Mouse (Mus musculus) right cerebral cortex, adult 18-20 months (tissue): ENCODE data around the gene Spag7.

Experiments used
- DNase-seq: peaks from one replicate; pipeline ENCODE4 v3.0.0; 2022; ENCODE audit warnings: mixed read lengths

The Spag7 gene

DNA sequence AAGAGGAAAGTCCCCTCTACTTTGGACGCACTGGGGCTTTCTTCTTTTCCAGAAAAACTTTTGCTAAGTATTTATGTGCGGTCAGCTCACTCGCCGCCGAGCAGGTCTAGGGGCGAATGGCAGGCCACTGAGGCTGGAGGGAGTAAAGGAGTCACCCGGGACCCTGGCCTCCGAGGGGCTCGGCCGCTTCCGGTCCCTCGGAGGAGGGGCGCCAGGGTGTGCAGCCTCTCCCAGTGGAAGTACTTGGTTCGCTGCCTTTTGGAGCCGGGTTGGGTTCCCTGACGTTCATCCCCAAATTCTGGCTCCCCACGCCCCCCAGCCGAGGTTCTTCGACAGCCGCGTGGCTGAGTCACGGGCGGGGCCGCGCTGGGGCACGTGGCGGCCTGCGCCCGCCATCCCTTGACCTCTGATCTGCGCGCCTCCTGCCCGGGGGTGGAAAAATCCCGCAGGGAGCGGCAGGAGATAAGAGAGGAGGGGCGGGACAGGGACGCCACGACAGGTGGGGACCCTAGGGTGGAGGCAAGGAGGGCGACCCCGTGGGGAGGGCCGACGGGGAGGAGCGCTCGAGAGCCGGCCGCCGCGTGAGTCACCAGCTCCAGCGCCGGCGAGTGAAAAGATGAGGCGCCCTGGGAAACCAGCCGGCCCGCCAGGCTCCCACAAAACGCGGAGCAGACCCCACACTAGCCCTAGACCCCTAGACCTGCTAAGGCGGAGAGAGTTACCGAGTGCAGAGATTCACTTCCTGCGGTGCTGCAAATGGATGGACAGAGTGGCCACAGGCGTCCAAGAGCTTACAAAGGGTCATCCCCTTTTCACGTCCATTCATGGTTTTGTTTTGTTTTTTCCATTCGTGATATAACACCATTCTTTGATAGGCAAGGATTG, 13.4 kb downstream of the Spag7 start:
- DNase-seq: no peak

DNA sequence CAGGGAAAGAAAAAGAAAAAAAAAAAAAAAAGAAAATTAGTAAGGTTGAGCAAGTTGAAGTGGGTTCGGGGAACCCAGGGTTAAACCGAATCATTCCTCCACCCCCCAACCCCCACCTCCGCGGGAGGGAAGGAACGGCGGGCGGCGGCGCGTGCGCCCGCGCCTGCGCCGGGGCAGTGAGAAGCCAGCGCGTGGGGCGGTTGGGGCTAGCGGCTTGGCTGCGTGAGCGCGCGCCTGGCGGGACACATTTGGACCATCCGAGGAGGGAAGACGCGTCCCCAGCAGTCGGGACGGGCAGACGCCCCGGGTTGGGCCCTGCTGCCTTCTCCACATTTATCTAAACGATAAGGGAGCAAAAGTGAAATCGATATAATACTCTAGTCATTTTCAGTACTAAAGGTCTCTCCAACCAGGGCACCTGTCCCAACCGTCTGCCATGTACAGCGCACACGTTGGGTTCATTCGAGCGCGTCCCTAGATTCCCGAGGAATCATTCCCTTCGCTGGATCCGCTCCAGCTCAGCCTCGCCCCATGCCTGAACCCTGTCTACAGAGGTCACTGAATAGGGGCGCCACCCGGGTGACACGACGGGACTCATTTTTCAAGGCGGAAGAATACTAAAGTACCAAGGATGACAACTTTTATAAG, 14.2 kb downstream of the Spag7 start:
- DNase-seq: peak; percentile 77

DNA sequence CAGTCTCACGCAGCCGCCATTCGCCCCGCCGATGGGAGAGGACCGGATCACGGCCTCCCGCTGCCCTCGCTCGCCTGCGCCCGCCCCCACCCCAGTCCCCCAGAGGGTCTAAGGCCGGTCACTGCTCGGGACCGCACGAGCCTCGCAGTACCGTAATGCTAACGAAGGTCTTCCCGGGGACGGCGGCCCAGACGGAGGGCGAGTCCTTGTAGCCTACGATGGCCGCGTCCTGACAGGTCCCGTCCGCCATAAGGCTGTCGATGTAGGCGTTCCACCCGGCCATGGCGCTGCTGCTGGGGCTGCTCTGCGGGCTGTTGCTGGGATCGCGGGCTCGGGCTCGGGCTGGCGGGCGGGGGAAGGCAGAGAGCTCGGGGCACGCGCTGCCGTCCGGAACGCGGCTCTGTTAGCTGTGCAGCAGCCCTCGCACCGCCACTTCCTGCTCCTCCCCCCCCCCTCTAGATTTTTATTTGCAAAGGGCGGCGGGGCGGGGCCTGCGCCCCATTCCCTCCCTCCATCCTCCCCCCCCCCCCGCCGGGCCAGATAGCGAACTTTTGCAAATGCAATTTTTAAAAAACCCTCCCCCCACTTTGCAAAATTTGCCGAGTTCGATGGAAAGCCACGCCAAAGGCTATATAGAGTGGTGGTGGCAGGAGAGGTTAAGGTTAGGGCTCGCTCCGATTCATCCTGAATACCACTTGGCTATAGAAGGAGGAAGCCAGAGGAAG, 14.9 kb downstream of the Spag7 start, which contains the start of gene Pfn1:
Pfn1 (minus strand) TSS at position 447 of the 725 bp plus-strand sequence.
- DNase-seq: peak; percentile 75

DNA sequence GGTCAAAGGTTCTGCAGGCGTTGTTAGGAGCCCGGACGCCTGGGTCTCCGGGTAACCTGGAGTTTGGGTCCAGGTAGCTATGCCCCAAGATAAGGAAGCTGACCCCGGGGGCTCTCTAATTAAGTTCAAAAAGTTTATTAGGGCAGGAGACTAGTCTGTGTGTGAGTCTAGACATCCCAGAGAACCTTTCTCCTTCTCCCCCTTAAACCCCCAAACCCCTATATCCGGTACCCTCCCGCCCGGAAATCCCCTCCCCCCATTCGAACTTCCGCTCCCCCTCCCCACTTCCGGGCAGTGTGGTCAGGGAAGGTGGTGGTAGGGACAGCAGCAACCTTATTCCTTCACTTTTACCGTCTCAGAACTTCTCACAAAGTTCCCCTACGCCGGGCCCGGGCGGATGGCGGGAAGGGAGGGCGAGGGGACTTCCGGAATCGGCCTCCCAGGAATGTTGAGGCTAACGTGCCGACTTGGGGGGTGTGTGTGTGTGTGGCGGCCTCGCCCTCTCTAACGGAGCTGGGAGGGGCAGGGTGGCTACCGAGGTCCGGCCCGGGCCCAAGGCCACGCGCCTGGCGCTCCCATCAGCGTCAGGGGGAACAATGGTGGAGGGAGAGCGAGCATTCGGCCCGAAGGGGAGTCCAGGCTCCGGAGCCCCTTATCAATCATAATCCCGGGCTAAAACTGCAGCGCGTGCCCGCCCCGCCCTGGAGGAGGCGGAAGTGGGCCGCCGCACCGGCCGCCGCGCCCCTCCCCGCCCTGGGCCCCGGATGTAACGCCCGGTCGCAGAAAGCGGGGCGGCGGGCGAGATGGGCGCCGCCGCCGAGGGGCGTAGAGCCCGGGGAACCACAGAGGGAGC, 15.6 kb downstream of the Spag7 start:
- DNase-seq: no peak

DNA sequence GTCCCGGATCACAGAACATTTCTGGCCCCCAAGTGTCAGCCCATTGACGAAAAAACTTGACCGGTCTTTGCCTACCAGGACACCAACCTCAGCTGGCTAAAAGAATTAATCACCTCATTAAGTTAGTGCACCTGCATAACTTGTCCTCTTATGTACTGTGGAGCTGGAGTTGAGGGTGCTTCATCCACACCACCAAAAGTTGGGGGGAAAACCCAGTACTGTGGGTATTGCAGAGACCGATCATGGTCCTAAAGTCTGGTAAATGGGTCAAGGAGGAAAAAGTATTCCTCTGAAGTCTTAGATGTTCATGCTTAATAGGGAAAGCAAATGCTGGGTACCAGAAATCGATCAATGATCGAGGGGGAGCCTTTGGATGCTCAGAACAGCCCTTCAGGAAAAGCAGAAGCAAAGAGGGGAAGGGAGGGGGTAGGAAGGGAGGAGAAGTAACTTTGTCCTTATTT, 16.3 kb downstream of the Spag7 start:
- no peak for DNase-seq

DNA sequence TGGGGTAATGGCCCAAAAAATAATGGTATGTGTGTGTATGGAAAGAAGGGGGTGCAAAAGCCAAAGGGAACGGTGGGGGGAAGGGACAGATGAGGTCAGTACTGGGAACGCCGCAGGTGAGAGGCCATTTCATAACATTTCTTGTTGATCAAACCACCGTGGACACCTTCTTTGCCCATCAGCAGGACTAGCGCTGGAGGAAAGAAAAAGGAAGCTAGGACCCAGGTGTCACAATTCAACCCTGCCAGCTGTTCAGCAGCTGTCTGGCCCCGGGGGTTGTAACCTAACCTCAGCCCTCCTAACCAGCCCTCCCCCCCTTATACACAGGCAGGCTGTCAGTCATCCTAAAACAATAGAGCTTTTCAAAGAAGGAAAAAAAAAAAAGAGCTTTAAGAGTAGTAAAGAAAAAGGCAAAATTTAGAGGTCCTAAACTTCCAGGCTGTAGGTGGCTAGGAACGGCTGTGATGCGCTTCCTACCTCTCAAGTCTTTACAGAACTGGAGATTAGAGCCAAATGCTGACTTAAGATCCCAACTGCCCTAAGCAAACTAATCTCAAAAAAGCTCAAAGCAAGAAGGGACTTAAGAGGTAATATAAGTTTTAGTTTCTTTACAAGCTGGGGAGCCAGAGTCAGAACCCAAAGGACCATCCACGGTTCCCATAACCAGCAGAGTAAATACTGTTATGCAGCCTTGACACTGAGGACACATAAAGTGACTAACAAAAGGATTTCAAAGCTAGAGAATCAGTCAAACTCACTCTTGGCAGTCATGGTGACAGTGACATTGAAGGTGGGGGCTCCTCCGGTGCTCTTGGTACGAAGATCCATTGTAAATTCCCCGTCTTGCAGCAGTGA, 17.0 kb downstream of the Spag7 start:
- no peak for DNase-seq

DNA sequence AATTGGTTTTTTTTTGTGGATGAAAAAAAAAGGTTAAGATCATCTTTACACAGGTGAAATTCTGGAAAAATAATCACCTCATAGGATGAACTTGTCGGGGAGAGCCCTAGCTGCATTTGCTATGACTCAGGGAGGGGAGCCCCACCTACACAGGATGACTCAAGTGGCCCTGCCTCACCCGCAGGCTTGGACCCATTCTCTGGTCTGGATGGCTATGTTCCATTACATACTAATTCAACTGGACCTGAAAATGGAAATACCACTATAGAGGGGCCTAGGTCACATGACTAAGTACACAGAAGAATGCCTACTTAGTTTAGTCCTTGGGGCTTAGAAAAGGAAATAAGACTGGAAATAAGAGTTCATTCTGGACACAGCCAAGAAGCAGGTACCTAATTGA, 17.8 kb downstream of the Spag7 start:
- DNase-seq: no peak

DNA sequence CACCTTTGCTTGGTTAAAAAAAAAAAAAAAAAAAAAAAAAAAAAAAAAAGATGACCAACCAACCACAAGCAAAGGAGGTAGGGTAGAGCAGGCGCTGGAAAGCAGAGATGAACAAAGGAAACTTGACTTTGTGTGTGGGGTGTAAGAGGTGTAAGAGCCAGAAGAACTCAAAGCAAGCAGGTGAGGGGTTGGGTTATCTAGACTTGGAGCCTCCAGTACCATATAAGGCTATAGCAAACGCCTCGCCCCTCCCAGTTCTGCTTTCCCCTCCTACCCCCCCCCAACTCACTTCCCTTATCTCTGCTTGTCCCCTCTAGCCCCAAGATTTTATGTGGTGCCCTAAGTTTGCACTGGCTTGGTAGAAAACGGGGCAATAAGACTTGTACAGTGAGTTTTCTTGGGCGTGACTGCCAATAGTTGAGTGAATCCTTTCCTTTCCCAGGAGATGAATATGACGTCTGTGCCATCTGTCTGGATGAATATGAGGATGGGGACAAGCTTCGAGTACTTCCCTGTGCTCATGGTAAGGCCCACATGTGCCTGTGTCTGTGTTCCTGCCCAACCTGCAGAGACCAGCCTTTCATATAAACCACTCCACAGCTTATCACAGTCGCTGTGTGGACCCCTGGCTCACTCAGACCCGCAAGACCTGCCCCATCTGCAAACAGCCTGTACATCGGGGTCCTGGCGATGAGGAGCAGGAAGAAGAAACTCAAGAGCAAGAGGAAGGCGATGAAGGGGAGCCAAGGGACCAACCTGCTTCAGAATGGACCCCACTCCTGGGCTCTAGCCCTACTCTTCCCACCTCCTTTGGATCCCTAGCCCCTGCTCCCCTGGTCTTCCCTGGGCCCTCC, 18.7 kb downstream of the Spag7 start:
- no peak for DNase-seq

DNA sequence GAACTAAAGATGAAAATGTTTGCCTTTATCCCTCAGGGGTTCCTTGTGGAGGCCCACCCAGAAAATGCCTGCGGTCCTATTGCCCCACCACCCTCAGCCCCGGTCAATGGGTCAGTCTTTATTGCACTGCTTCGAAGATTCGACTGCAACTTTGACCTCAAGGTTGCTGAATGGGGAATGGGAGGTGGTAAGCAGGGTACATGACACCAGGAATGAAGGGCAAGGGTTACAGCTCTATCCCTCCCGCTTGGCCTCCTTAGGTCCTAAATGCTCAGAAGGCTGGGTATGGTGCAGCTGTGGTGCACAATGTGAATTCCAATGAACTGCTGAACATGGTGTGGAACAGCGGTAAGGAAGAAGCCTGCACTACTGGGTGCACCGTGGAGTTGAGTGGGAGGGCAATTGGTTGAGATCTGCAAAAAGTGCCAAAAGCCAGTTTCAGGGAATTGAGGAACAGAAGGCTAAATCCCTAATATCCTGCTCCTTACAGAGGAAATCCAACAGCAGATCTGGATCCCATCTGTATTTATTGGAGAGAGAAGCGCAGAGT, 20.0 kb downstream of the Spag7 start:
- DNase-seq: no peak

DNA sequence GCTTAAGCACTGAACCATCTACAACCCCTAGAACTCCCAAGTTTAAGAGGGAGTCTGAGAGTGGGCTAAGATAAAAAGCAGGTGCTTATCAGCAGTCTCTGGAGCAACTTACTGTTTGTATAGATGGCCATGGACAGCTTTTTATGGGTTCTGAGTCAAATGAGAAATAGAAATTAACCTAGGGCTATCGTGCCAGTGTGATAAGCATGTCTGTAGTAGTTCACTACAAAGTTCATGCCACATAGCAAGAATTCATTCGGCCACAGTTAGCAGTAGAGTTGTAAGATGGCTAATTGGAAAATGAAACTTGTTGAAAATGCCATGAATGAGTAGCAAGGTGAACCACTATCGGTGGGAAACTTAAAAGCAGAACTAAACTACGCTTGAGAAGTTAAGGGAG, 20.7 kb downstream of the Spag7 start:
- no peak for DNase-seq

DNA sequence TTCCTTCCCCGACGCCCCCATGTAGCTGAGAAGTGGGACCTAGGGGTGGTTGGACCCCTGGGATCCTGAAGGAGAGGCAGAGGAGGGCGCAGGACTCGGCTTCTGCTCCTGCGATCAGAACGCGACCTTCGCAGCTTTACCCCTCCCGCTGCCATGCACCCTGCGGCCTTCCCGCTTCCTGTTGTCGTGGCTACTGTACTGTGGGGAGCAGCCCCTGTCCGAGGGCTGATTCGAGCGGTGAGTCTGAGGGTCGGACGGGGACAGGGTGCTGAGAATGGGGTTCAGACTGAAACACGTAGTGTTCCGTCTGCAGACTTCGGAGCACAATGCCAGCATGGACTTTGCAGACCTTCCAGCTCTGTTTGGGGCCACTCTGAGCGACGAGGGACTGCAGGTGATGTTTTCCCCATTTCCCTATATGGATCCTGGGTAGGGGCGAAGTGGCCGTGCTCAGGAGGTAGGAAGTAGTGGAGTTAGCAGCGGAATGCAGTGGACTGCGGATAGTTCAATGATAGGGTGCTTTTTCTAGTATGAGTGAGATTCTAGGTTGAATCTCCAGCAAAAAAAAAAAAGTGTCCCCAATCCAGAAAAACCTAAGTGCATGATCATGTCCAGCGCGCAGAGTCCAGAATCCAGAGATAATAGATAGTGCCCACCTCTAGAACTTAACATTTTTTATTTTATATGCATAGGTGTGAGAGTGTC, 21.3 kb downstream of the Spag7 start:
- no peak for DNase-seq

DNA sequence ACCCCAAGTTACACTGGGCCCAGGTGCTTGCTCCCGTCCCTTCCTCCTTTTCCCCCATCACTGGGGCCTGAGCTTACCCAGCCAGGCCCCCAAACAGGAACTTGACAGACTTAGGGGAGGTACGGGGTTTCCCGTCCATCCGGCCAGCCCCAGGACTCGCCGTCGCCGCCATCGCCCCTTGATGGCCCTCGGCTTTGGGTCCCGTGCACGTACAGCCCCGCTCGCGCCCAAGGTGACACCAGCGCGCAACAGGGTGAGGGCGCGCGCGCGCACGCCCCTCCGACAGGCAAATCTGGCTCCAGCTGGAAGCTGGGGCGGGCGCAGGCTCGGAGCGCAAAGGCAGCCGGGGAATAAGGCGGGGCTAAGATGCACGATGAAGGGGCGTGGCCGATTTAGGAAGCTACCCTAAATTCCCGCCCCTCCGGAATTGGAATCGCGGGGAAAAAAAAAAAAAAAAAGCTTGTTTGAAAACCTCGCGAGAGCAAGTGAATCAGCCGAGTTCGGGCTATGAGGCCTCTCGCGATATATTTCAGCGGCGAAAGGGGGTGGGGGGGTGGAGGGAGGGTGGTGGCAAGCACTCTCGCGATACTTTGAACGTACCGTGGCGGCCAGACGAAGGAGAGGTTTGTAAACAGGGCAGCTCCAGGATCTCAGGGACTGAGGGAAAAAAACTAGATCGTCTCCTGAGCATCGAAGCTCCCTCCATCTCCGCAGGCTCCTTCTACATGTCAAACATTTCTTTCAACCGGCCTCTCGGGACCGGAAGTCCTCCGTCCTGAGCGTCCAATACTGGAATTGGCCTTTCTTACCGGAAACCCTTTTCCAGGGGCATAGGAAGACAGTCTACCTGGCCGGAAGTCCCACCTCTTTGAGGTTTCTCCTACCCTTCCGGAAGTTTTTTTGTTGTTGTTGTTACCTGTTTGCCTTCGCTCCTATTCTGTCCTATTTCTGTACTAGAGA, 22.2 kb downstream of the Spag7 start, which contains the start of the genes Rnf167 and Slc25a11:
Rnf167 (plus strand) TSS at position 545 of the 960 bp plus-strand sequence.
Slc25a11 (minus strand) TSS at position 789 of the 960 bp plus-strand sequence.
- peak; percentile 98 for DNase-seq

DNA sequence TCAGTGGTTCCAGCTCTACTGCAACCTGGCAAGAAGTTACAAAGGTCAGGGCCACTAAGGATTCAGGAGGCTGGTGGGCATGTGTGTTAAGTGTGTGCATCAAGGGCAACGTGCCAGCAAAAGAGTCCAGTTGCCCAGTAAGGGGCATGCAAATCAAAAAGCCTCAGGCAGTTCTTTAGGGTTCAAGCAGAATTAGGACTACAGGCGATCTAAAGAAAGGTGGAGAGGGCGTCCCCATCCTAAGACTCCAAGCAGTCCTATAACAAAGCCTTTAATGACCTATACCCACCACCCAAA, 23.0 kb downstream of the Spag7 start:
- no peak for DNase-seq

DNA sequence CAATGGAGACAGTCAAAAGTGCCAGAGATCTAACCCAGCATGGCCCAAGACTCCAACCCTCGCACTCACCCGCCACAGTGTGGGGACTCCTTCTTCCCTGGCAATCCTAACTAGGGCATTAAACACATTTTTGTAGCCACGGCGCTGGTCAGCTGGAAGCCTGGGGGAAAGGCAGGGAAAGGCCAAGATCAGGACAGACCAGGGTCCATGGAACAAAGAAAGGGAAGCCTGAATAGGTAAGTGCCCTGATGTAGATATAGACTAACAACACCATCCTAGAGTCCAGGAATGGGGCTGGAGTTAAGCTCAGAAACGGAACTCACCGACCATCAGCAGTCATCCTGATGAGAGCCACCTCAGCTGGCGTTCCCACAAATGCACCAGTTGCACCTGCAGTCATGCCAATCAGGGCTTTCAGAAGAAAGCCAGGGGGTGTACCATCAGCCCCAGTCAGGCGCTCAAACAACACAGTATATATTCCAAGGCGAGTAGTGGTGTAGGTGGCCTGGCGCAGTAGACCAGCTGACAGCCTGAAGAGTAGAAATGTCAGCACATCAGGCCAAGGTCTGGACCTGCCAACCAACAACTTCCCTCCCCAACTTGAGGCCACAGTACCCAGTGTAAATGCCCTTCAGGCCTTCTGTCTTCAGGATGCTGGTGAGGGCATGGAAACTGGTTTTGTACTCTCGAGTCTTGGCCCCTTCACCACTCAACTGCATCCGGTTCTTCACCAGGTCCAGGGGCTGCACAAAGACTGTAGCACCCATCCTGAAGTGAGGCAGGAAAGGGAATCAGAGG, 23.6 kb downstream of the Spag7 start:
- DNase-seq: no peak

DNA sequence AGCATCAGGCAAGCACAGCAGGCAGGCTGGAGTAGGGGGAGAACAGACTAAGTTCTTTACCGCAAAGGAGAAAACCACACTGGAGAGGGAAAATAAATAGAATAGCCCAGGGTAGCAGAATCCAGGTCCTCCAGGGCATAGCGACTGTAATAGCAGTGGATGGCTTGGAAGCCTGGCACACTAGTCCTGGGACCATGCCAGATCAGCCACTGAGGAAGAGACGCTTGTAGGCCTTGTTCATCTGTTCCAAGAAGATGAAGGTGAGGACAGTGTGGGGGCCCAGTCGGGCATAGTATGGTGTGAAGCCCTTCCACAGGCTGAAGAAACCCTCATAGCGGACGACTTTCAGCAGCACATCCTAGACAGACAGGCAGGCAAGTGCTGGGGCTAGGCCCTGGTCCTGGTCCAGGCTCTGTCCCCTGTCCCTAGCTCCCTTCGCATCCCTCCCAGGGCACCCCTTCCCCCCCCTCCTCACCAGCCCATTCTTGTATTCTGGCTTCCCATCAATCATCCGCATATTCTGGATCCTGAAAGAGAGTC, 24.6 kb downstream of the Spag7 start:
- no peak for DNase-seq

DNA sequence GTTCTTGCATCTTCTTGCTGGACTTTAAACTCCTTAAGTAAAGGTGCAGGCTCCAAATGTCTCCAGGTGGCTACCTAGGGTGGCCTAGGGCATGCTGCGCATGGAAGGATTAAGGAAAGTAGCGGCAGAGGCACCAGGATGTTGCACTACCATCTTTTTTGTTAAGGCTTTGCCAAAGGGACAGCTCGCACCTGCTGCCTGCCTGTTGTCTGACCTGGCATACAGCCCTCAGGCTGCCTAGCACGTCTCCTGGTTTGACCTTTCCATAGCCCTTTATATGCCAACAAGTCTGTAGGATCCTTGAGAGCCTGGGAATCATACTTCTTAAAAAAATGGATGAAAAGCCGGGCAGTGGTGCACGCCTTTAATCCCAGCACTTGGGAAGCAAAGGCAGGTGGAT, 26.2 kb downstream of the Spag7 start:
- DNase-seq: no peak

DNA sequence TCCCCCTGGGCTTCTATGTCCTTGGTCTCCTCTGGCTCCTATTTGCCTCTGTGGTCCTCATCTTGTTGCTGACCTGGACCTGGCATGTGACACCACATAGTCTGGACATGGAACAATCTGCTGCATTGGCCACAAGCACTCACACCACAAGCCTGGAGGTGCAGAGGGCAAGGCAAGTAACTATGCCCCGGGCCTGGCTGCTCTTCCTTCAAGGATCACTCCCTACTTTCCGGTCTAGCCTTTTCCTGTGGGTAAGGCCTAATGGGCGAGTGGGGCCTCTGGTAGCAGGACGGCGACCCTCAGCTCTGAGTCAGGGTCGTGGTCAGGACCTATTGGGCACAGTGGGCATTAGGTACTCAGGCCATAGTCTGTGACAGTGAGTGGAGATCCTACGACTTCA, 28.0 kb downstream of the Spag7 start:
- no peak for DNase-seq
